8 mouse cellular contexts compared by ENCODE assay signal in the genomic region with DNA sequence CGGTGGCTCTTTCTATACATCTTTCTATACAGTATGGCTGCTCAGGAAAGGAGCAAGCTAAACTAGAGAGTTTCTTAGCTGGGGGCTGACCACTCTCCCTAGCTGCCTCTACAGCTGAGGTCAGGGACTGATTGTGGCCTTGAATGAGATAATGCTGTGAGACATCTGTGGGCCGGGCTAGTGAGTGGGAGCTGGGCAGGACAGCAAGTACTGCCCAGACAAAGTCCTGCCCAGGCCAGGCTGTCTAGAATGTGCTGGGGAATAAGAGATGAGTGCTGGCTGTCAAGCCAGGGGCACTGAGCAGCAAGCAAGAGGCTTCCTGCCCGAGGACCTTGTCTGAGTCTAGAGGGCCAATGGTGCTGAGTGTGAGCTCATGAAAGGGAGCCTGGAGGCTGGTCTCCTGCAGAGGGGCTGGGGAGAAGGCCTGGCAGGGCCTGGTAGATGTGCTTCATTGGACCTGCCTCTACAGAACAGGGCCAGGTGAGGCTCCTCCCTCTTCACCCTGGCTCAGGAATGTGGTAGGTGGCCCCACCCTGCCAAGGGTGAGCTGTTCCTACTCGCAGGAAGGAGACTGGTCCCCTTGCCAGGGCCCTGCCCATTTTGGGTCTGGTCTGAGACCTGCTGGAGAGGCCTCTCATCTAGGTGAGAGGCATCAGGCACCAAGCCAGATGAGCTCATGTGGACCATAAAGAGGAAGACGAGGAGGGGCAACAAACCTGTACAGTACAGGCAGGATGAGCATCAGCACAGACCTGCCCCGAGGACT. TPM values are rescaled to one million over a fixed set of nuclear protein-coding genes. Genes with fewer than 3 reads are reported as not detected.
DNase-seq lines count a peak whose midpoint lies in the region; ATAC-seq and TF ChIP-seq lines count a peak whose summit lies in the region.

No protein-coding gene starts in this region.

- no peaks in the 10 kb centered on the region for H3K9me3 ChIP-seq in E14TG2a.4 (ENCODE audit: low read length)
- no peaks in the 10 kb centered on the region for H3K9me3 ChIP-seq in stomach, embryonic 15.5 days

- peak overlapping the region; percentile 83 for H3K4me3 ChIP-seq in E14TG2a.4 (replicated peaks; ENCODE audit: low read length)
- H3K4me3 ChIP-seq in stomach, embryonic 15.5 days (replicated peaks), result peak overlapping the region; percentile 47

- no peak for TF ChIP-seq CTCF in E14TG2a.4 (conservative IDR thresholded peaks at IDR 0.05; ENCODE audit: low read length)

- 59% methylated on average over 6 of the region's 6 CpGs for WGBS in stomach, embryonic 15.5 days

- H3K27ac ChIP-seq in stomach, embryonic 15.5 days, result 0 out of 2 replicates have a peak overlapping the region, but pooled peaks have one; percentile 33

- H3K4me2 ChIP-seq in stomach, embryonic 15.5 days, result peak overlapping the region; percentile 61

- intact Hi-C loops in left cerebral cortex, postnatal 14 days (cut with DNase I), result no loop called here

- 0 out of 2 replicates have a peak overlapping the region, but pooled peaks have one; percentile 1 for H3K9ac ChIP-seq in stomach, embryonic 15.5 days

- DNase-seq in R1 (ENCODE audit: low read depth, low spot score), result peak; percentile 37
- DNase-seq in gonadal fat pad, adult 2 months (ENCODE audit: low read depth), result peak; percentile 98
- peak; percentile 65 to 67 for DNase-seq in kidney, postnatal 36 days
- DNase-seq in right cerebral cortex, adult 18-20 months, result no peak
- no peak for DNase-seq in left cerebral cortex, postnatal 14 days (ENCODE audit: low spot score in 2 of 2)

- peak; percentile 54 for ATAC-seq in stomach, embryonic 15.5 days (ENCODE audit: insufficient read depth, low FRiP score, low read depth)
- ATAC-seq in granulocyte monocyte progenitor cell, adult 5-6 weeks (replicated peaks; ENCODE audit: poor library complexity, severe bottlenecking), result no peak

- peaks cover 49% of the 10 kb centered on the region for H3K36me3 ChIP-seq in E14TG2a.4 (ENCODE audit: insufficient read depth, low read length)
- H3K36me3 ChIP-seq in stomach, embryonic 15.5 days, result peaks cover 28% of the 10 kb centered on the region

- peaks cover 26% of the 10 kb centered on the region for H3K27me3 ChIP-seq in E14TG2a.4 (ENCODE audit: insufficient read depth, low read length)
- H3K27me3 ChIP-seq in stomach, embryonic 15.5 days (replicated peaks), result no peaks in the 10 kb centered on the region

- H3K4me1 ChIP-seq in E14TG2a.4 (replicated peaks; ENCODE audit: low read depth, low read length), result peaks cover 64% of the 10 kb centered on the region
- peaks cover 31% of the 10 kb centered on the region for H3K4me1 ChIP-seq in stomach, embryonic 15.5 days

RNA-seq across cellular contexts. Expression of a gene that starts 23.7 kb away (rescaled TPM):
- polyA plus RNA-seq in gonadal fat pad, adult 2 months (2012; rRNA removed), result 52.6 and 60.0 TPM in 2 replicates
- polyA plus RNA-seq in stomach, embryonic 15.5 days (2015; fragmentation: Nextera tagmentation; extraction: Ambion mirVana), result 35.9 and 37.7 TPM in 2 replicates
- 100 to 1,000 TPM; 464 to 465 TPM for total RNA-seq in left cerebral cortex, postnatal 14 days (2021)
- 21.5 and 26.8 TPM in 2 replicates for total RNA-seq in granulocyte monocyte progenitor cell, adult 5-6 weeks (2014; fragmentation: Nextera tagmentation)
- 19.4 and 31.8 TPM in 2 replicates for total RNA-seq in granulocyte monocyte progenitor cell, adult 5-6 weeks (2017)

RNA-seq across cellular contexts. Expression of a gene that starts 28.0 kb away (rescaled TPM):
- 32.8 and 39.3 TPM in 2 replicates for polyA plus RNA-seq in gonadal fat pad, adult 2 months (2012; rRNA removed)
- polyA plus RNA-seq in stomach, embryonic 15.5 days (2015; fragmentation: Nextera tagmentation; extraction: Ambion mirVana), result 22.0 and 22.3 TPM in 2 replicates
- total RNA-seq in left cerebral cortex, postnatal 14 days (2021), result 10 to 100 TPM; 30.4 to 31.2 TPM
- 6.4 and 18.7 TPM in 2 replicates for total RNA-seq in granulocyte monocyte progenitor cell, adult 5-6 weeks (2014; fragmentation: Nextera tagmentation)
- total RNA-seq in granulocyte monocyte progenitor cell, adult 5-6 weeks (2017), result 8.8 and 11.1 TPM in 2 replicates

RNA-seq across cellular contexts. Expression of a gene that starts 30.6 kb away (rescaled TPM):
- polyA plus RNA-seq in gonadal fat pad, adult 2 months (2012; rRNA removed), result 147 and 182 TPM in 2 replicates
- 98.1 and 103 TPM in 2 replicates for polyA plus RNA-seq in stomach, embryonic 15.5 days (2015; fragmentation: Nextera tagmentation; extraction: Ambion mirVana)
- total RNA-seq in left cerebral cortex, postnatal 14 days (2021), result 100 to 1,000 TPM; 110 to 120 TPM
- total RNA-seq in granulocyte monocyte progenitor cell, adult 5-6 weeks (2014; fragmentation: Nextera tagmentation), result 53.8 and 75.7 TPM in 2 replicates
- 15.9 and 23.3 TPM in 2 replicates for total RNA-seq in granulocyte monocyte progenitor cell, adult 5-6 weeks (2017)

RNA-seq across cellular contexts. Expression of a gene that starts 51.3 kb away (rescaled TPM):
- 0.03 TPM in 1 of 2 replicates, not detected in the other for polyA plus RNA-seq in gonadal fat pad, adult 2 months (2012; rRNA removed)
- 0.04 TPM in 1 of 2 replicates, not detected in the other for polyA plus RNA-seq in stomach, embryonic 15.5 days (2015; fragmentation: Nextera tagmentation; extraction: Ambion mirVana)
- total RNA-seq in left cerebral cortex, postnatal 14 days (2021), result under 1 TPM in 1 of 2 experiments, not detected in 1; 0.40 TPM
- not detected in 2 replicates for total RNA-seq in granulocyte monocyte progenitor cell, adult 5-6 weeks (2014; fragmentation: Nextera tagmentation)
- total RNA-seq in granulocyte monocyte progenitor cell, adult 5-6 weeks (2017), result not detected in 2 replicates

RNA-seq across cellular contexts. Expression of a gene that starts 52.0 kb away (rescaled TPM):
- polyA plus RNA-seq in gonadal fat pad, adult 2 months (2012; rRNA removed), result 60.6 and 67.9 TPM in 2 replicates
- polyA plus RNA-seq in stomach, embryonic 15.5 days (2015; fragmentation: Nextera tagmentation; extraction: Ambion mirVana), result 38.8 and 44.6 TPM in 2 replicates
- total RNA-seq in left cerebral cortex, postnatal 14 days (2021), result 10 to 100 TPM; 26.8 to 31.9 TPM
- total RNA-seq in granulocyte monocyte progenitor cell, adult 5-6 weeks (2014; fragmentation: Nextera tagmentation), result 20.9 and 28.9 TPM in 2 replicates
- total RNA-seq in granulocyte monocyte progenitor cell, adult 5-6 weeks (2017), result 13.5 and 29.3 TPM in 2 replicates

Comparison
In these comparisons a context has a peak if more than half of its experiments do, and no peak if none do; other contexts are left out.
1. DNase-seq: peak in R1 (single experiment), gonadal fat pad, adult 2 months (single experiment) and kidney, postnatal 36 days (2 of 2); none in right cerebral cortex, adult 18-20 months (single experiment) and left cerebral cortex, postnatal 14 days (0 of 2).
2. RNA of a gene that starts 23.7 kb away (total RNA-seq): 464 to 465 TPM in left cerebral cortex, postnatal 14 days; 19.4 to 31.8 TPM in granulocyte monocyte progenitor cell, adult 5-6 weeks; every median in the first group is over 10 times any median in the second.